Mouse (Mus musculus) CD8-positive naive resting alpha-beta T cell, adult 2 months (primary cell): Measurements from ENCODE around the gene Apoa1.

Source experiments
- DNase-seq, 2 experiments: peaks; one replicate each; pipeline ENCODE4 v3.0.0; 2022; ENCODE audit warnings: low read depth in 2 of 2, low spot score in 2 of 2

Apoa1 gene

DNA sequence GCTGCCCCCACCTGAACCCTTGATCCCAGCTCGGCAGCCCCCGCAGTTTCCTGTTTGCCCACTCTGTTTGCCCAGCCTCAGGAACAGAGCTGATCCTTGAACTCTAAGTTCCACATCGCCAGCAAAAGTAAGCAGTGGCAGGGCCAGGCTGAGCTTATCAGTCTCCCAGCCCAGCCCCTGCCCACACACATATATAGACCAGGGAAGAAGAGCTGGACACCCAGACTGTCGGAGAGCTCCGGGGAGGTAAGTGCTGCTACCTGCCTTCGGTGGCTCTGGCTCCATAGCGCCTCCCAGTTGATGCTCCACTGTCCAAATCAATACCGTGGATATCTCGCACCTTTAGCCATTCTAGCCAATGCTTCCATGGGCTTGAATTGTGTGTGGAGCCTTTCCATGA, at the start of gene Apoa1:
Apoa1 (plus strand) TSS at position 90 of the 400 bp plus-strand sequence.
- DNase-seq: no peak

DNA sequence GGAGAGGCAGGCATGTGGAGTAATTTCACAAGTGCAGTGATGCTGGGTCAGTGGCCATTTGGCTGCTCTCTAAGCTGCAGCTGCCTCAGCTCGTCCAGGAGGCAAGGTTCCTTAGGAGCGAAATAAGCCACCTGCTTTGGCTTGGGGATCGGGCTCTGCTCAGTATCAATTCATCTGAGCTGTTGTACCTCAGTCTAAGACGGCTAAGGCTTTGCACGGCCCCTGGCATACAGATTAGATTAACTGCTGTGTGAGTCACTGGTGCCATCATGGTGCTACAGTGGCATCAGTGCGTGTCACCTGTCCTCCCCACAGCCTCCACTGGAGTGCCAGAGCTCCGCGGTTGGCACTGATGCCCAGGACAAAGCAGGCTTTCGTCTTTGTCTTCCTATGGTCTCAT, 49.8 kb upstream of the Apoa1 start:
- no peak for DNase-seq

DNA sequence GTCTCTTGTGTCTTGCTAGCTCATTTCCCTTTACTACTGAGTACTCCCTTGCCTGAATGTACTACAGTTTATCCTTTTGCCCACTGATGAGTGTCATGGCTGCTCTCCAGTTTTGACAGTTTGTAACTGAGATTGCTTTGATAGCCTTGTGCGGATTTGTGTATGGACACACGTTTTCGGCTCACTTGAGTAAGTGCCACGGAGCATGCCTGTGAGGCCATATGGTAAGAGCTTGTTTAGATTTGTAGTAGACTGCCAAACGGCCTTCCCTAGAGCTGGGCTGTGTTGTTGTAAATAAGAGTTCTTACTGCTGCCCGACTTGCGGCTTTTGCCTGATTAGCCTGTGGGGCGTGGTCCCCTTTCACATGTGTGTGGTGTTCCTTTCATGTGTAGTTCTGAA, 47.1 kb upstream of the Apoa1 start:
- DNase-seq: no peak

DNA sequence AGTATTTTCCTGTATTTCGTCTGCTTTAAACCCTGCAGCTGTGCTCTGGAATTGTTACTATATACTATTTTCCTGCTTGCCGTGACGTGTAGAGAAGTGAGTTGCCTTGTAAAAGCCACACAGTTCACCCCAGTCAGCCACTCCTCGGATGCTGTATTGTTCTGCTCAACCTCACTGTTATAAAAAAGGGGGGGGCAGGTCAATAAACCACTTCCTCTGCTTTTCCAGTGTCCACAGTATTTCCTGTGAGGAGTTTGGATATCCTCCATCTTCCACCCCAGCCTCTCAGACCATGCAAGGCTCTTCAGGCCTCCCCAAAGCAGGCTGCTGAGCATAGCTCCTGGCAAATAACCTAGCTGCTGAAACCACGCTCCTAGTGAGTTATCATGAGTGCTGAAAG, 43.8 kb upstream of the Apoa1 start:
- DNase-seq: no peak

DNA sequence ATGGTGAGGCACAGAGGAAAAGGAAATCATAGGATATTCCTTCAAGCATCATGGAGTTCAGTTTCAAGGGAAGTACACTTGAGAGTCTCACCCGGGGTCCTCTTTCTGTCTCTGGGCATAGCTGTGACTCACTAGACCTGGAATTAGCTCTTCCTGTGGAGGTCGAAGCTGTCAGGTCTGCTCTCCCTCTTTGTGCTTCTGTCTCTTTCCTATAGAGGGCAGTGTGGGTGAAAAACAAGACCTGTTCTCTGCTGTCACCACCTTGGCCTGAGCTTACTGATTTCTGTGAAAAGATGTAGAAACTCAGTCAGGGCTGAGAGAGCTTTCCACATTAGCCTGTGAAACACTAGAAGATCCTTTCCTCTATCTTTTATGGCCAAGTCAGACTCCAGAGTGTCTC, 43.2 kb upstream of the Apoa1 start:
- DNase-seq: peak; percentile 23 to 60

DNA sequence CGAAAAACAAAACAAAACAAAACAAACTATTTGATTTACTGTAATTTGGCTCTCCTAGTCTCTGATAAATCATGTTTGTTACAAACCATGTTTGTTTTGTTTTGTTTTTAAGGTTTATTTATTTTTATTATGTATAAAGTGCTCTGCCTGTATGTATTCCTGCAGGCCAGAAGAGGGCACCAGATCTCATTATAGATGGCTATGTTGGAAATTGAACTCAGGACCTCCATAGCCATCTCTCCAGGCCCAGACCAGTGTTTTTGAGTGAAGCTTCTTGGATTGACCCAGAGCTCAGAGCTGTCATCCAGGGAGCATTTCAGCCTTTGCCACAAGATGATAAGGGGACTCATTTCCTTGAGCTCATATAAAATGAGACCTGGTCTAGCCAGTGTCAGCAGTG, 42.0 kb upstream of the Apoa1 start:
- no peak for DNase-seq

DNA sequence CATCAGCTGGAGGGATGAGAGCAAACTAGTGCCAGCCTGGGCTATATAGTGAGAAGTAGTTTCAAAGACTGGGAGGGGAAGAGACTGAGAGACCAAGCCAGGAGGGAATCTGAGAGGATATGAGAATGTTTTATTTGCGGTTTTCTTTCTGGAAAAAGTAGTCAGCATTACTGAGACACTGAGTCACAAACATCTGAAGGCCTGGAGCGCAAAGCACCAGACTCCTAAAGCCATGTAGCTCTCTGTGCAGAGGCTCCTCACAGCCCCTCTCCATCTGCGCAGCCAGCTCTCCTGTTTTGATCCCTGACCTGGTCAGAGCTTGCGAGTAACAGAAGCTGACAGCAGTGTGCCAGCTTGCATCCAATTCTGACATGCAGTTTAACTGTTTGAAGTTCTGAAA, 40.0 kb upstream of the Apoa1 start:
- no peak for DNase-seq

DNA sequence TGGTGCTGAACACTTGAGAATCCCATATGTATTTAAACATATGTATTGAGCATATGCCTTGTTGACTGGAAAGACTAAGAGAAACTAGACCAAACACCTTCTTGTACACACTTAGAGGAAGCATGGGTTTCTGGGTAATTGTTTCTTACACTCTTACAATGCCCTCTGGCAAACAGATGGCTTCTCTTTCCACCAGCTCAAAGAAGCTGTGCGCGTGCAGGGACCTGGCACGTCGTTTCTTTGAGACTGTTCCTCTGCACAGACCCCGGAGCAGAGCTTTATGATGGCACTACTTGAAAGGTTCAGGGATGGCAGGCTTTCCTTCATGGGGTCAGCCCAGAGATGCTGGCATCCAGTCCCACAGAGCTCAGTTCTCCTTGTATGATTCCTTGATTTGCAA, 39.4 kb upstream of the Apoa1 start:
- no peak for DNase-seq

DNA sequence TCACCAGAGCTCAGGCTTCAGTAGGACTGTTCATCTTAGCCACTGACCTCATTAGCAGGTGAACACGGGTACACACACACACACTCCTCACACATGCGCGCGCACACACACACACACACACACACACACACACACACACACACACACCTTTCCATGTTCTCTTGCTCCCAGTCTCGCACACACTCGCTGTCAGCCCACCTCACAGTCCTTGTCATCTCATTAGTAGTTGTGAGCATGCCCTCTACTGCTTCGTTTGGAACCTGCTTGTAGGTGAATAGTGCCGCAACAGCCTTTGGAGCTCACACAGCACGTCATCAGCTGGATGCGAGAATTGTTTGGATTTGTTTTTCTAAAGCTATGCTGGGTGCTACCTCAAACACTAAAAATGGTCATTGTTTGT, 39.0 kb upstream of the Apoa1 start:
- DNase-seq: no peak

DNA sequence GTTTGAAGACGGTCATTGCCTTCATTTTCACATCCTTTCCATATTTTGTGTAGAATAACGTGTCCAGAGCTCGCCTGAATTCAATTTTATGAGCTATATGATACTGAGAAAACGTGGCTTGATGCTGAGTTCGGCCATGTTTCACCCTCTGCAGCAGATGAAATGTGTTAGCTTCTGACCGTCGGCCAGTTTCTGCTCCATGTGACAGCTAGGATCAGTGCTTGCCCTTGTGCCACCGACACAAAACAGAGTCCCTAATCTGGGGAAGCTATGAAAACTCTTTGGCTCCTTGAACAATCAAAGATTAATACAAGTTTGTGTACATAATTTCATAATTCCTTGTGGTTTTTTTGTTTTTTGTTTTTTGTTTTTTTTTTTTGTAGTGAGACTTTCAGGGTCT, 37.1 kb upstream of the Apoa1 start:
- DNase-seq: no peak

DNA sequence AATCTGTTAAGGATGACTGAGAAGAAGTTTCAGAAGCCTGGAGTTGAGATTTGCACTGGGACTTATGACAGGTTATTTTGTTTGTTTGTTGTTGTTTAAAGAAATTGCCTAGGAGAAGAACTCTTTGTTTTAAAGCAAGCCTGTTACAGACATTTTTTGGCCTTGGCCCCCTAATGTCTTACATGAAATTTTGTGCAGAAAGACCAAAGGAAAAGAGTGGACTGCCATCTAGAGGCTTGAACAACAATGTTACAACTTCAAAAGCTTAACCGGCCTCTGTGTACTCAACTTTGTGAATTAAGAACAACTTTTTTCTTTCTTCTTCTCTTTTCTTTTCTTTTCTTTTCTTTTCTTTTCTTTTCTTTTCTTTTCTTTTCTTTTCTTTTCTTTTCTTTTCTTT, 36.7 kb upstream of the Apoa1 start:
- DNase-seq: peak; percentile 29 to 50

DNA sequence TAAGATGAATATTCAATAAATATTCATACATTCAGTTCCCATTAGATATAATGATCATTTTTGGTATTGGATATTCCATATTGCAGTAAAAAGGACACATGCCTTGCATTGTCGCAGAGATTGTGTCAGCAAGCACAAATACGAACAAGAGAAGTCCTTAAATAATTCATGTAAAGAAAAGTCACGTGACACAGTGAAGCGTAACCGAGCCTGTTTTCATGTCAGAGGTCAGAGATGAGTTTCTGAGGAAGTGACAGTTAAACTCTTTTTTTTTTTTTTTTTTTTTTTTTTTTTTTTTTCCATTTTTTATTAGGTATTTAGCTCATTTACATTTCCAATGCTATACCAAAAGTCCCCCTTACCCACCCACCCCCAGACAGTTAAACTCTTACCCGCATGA, 35.7 kb upstream of the Apoa1 start:
- DNase-seq: no peak

DNA sequence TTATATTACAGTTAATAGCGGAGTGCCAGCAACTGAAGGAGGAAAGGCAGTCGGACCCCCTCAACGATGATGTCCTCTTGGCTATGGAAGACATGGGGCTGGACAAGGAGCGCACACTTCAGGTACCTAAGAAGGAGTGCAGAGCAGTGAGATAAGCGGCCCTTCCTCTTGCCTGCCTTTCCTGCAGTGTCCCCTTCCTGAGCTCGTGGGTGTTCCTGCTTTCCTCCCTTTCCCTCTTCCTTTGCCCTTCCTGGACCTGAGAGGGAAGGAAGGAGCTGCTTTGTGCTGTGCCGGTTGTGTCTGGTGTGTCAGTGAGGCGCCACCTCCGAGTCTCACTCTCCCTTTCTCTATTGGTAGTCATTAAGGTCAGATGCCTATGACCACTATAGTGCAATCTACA, 33.6 kb upstream of the Apoa1 start:
- DNase-seq: no peak

DNA sequence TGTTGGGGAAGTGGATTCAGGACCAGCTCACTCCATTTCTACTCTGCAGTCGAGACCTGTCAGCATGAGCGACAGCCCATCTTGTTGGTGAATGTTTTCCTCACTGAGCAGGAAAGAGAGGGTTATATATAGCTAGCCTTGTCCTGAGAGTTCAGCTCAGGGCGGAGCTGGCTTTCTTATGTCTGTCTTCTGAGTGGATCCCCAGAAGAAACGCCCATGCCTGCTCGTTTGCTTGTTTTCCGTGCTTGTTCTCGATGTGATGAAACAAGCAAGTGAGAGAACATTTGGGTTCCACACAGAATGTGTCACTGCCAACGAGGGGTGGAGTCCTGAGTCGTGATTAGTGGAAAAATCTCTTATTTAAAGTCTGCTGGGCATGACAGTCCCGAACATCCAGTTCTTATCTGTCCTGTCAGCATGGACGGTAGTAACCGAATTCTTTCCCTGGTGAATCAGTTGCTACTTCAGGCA, 31.6 kb upstream of the Apoa1 start:
- DNase-seq: no peak

DNA sequence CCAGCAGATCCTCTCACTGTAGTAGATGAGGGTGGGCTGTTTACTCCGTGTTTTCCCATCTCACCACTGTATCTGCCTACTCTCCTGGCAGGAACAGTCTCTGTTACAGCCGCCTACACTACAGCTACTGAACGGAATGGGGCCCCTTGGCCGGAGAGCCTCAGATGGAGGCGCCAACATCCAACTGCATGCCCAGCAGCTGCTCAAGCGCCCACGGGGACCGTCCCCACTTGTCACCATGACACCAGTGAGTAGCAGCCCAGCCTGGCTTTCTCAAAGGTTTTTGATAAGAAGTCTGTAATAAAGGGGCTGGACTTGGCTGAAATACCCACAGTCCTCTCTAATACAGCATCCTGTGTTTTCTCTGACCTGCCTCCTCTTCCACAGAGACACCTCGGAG, 29.9 kb upstream of the Apoa1 start:
- DNase-seq: no peak

DNA sequence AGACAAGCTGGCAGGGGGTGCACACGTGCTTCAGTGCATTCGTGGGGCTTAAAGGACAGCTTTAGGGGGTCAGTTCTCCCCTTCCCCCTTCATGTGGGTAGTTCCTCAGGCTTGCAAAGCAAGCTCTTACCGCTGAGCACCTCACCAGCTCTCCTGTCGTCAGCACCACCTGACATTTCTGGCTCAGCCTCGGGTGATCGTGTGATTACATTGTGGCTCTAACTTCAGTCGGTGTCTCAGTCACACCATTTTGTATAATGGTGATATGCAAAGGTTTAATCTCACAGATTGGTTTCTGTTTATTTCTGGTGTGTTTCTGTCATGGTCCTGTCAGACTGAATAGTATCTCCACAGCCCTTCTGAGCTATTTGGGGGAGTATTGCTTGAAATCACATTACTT, 29.4 kb upstream of the Apoa1 start:
- no peak for DNase-seq

DNA sequence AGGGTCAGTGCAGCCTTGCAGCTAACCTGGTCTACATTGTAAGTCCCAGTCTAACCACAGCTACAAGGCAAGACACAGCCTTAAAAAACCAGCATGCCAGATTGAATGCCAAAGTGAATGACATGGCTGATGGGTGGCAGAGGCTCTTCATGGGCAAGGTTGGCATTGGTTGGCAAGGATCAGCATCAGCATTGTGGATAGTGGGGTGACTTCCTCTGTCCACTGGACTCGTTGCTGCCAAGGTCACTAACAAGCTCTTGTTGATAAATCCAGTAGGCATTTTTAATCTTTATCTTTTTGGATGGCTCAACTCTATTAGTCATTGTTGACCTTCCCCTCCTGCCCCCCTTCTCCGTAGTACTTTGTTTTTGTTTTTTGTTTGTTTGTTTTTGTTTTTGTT, 28.8 kb upstream of the Apoa1 start:
- no peak for DNase-seq

DNA sequence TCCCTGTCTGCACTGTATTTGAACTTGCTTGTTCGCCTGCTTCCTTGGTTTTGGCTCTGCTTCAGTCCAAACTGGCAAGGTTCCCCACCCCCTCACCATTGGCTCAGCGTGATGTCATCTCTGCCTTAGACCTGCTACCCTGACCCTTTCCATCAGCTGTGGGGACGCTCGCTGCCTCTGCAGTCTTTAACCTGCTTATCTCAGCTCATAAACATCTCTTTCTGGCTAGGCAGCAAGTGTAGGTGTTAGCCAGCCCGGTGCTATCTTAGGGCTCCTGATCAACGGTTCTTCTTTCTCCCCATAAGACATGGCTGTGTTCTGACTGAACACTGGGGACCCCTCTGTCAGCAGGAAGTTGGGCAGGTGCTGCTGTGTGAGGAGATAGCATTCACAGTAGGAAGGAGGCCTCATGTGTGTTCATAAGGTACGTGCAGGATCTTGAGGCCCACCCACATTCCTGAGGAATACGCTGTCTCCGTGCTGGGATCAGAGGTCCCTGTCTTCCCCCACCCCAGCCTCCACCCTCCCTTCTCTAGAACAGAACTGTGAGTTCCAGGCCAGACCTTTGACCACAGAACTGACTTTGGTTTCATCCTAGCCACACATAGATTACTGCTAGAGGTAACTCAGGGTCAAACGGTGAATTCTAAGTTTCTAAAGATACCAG, 21.4 kb upstream of the Apoa1 start:
- DNase-seq: no peak

DNA sequence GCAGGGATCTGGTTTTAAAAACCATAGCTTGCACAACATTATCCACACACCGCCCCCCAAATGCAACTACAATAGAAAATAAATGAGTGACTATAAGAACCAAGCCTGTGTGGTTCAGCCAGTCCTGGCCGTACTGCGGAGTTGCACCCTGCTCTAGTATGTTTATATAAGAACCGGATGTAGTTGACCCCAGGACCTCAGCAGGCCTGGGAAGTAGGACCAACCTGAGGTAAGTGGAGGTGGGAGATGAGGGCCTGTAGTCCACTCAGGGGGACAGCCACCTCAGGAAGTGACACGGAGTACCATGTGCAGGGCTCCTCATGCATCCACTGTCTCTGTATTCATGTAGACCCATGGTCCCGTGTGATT, 20.9 kb upstream of the Apoa1 start:
- no peak for DNase-seq

DNA sequence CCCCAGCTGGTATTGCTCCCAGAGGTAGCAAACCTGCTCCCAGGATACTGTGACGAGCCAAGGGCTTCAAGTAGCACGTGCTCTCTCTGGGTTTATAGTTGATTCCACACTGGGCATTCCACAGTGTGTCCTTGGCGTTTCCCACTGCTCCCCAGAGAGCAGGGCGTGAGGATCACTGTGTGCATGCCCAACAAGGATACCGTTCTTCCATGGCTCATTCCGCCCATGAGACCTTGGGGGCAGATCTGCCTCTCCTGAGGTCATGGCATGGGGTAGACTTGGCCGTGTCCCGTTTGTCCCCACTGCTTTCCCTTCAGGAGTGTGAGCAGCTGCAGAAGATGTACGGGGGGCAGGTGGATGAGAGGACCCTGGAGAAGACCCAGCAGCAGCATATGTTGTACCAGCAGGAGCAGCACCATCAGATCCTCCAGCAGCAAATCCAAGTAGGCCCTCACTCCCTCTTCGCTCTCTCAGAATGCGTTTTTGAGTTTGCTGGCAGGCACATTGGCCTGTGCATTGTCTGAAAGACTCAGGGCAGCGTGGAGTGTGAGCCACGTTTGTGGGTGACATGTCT, 19.9 kb upstream of the Apoa1 start:
- DNase-seq: no peak

DNA sequence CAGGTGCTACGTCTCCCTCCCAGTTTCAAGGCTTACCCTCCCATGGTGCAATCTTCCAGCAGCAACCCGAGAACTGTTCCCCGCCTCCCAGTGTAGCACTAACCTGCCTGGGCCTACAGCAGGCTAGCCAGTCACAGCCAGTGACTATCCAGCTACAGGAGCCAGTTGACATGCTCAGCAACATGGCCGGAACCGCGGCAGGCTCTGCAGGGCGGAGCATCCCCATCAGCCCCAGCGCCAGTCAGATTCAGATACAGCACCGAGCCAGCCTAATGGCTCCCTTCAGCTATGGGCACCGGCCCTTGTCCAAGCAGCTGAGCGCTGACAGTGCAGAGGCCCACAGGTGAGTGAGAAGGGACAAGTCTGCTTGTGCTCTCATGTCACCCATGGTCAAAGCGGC, 17.9 kb upstream of the Apoa1 start:
- no peak for DNase-seq

DNA sequence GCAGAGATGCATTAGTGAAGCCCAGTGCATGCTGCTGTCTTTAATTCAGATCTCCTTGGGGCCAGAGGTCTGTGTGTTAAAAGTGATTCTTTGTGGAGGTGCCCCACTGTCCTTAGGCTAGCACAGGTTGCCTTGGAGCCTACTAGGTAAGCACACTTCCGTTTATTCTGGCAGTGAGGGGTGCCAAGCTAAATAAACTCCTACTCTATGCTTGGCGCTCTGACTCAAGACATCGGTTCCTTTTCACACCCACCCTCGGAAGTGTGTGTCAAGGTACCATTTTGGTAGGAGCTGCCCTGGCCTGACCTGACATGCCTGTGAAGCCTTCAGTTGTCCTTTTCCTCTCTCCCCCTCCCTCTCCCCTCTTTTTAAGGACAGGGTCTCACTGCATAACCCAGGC, 14.1 kb upstream of the Apoa1 start:
- DNase-seq: no peak

DNA sequence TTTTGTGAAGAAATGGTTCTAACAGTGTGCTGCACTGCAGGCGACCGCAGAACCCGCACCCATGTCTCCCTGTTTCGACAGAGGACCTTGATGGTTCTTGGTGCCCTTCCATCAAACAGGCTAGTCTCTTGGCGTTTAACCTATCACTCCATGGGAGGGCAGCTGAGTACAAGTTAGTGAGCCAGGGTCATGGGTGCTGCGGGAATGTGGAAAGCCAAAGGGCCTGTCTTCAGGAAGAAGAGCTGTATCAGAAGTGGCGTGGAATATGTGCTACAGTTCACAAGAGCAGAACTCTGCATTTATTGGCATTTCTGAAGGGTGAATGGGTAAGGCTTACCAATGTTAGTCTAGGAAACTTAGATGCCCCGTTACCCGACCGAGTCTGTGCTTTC, 13.4 kb upstream of the Apoa1 start:
- no peak for DNase-seq
